Mouse (Mus musculus) thymus, adult 2 months (tissue): ENCODE data around the gene Adgrf3. TPM values are rescaled to one million over a fixed set of nuclear protein-coding genes. Genes with fewer than 3 reads are reported as not detected.

Experiments used
- DNase-seq: peaks from one replicate; pipeline ENCODE4 v3.0.0; 2021
- H3K27ac ChIP-seq: fragments of 200-500 bp; 2 replicates; pipeline ENCODE4 v1.5.1; 2012; ENCODE audit warnings: low read length, control low read depth; ENCODE audit not compliant: control insufficient read depth, insufficient read depth
- H3K27me3 ChIP-seq: fragments of 200-500 bp; 2 replicates; pipeline ENCODE4 v1.6.1; 2012; ENCODE audit warnings: mild to moderate bottlenecking, low read length, moderate library complexity, mixed read lengths; ENCODE audit not compliant: control insufficient read depth, insufficient read depth
- H3K36me3 ChIP-seq: fragments of 200-500 bp; 2 replicates; pipeline ENCODE4 v1.6.1; 2012; ENCODE audit warnings: mild to moderate bottlenecking, low read length, moderate library complexity; ENCODE audit not compliant: control insufficient read depth, insufficient read depth
- H3K4me1 ChIP-seq: fragments of 200-500 bp; replicated peaks from 2 replicates; pipeline ENCODE4 v1.6.1; 2012; ENCODE audit warnings: low read length; ENCODE audit not compliant: control insufficient read depth, insufficient read depth
- H3K4me3 ChIP-seq: fragments of 200-500 bp; 2 replicates; pipeline ENCODE4 v1.5.1; 2012; ENCODE audit warnings: mild to moderate bottlenecking, low read length, control low read depth, moderate library complexity; ENCODE audit not compliant: control insufficient read depth, insufficient read depth
- CTCF ChIP-seq: fragments of 200-500 bp; IDR thresholded peaks from 2 replicates; pipeline ENCODE4 v1.5.1; 2012; ENCODE audit warnings: mild to moderate bottlenecking, control low read depth, low read length, moderate library complexity, borderline replicate concordance; ENCODE audit not compliant: control insufficient read depth, poor library complexity, insufficient read depth; ENCODE audit errors: extremely low read depth
- POLR2A ChIP-seq: fragments of 200-500 bp; IDR thresholded peaks from 2 replicates; pipeline ENCODE4 v1.6.1; 2012; ENCODE audit warnings: mild to moderate bottlenecking, low read length, control low read depth, moderate library complexity; ENCODE audit not compliant: control insufficient read depth, poor library complexity, insufficient read depth; ENCODE audit errors: extremely low read depth
- WGBS: fragments of 180-500 bp; shearing (Covaris S2); methylation state at CpG from one replicate; pipeline ENCODE4 v1.1.7; 2018; 5-methylcytosine and 5-hydroxymethylcytosine counted together
- polyA plus RNA-seq: library from polyadenylated mRNA; depleted of rRNA; stranded (reverse); fragments of >200 nt; gene quantifications from 2 replicates; pipeline ENCODE4 v1.2.3, GENCODE M21; 2012; rRNA removed

Adgrf3 gene
- polyA plus RNA-seq, 1 experiment: 0.30 TPM

- TF ChIP-seq CTCF: no peak
- TF ChIP-seq POLR2A: no peak
- Histone ChIP-seq H3K4me1 (no peaks in the 10 kb centered on the region), H3K27me3 (no peaks in the 10 kb centered on the region), H3K27ac (no peak overlapping the region), H3K4me3 (no peak overlapping the region), H3K36me3 (no peaks in the 10 kb centered on the region)
- no peak for DNase-seq
- 44% methylated on average over 4 of the region's 4 CpGs for WGBS
These were observed 51.5 kb downstream of the Adgrf3 start for GRCm38 (mm10) chr5:30154013-30154412.

- no peak overlapping the region for H3K4me3 ChIP-seq
- no peaks in the 10 kb centered on the region for H3K36me3 ChIP-seq
- H3K4me1 ChIP-seq: no peaks in the 10 kb centered on the region
- no peaks in the 10 kb centered on the region for H3K27me3 ChIP-seq
- TF ChIP-seq CTCF (no peak), POLR2A (no peak)
- 94% methylated on average over 2 of the region's 2 CpGs for WGBS
- H3K27ac ChIP-seq: no peak overlapping the region
- no peak for DNase-seq
These were observed 52.3 kb downstream of the Adgrf3 start for GRCm38 (mm10) chr5:30153222-30153621.

- no peaks in the 10 kb centered on the region for H3K36me3 ChIP-seq
- WGBS: 89% methylated on average over 1 of the region's 1 CpGs
- H3K4me1 ChIP-seq: no peaks in the 10 kb centered on the region
- no peak overlapping the region for H3K27ac ChIP-seq
- no peaks in the 10 kb centered on the region for H3K27me3 ChIP-seq
- H3K4me3 ChIP-seq: no peak overlapping the region
- TF ChIP-seq POLR2A (no peak), CTCF (no peak)
- no peak for DNase-seq
These were observed 53.1 kb downstream of the Adgrf3 start for GRCm38 (mm10) chr5:30152413-30152812.

GRCm38 (mm10) chr5:30152007-30152406, 53.5 kb downstream of the Adgrf3 start:
- H3K27ac ChIP-seq: no peak overlapping the region
- WGBS: 90% methylated on average over 4 of the region's 4 CpGs
- DNase-seq: no peak

GRCm38 (mm10) chr5:30148133-30148920, 57.2 kb downstream of the Adgrf3 start:
- WGBS: 88% methylated on average over 5 of the region's 5 CpGs
- Histone ChIP-seq H3K27me3 (no peaks in the 10 kb centered on the region), H3K4me3 (no peak overlapping the region), H3K27ac (no peak overlapping the region), H3K4me1 (no peaks in the 10 kb centered on the region), H3K36me3 (peaks cover 38% of the 10 kb centered on the region)
- TF ChIP-seq POLR2A (no peak), CTCF (no peak)
- no peak for DNase-seq

More at GRCm38 (mm10) chr5:30152007-30152406, 53.5 kb downstream of the Adgrf3 start:
- Histone ChIP-seq H3K4me3 (no peak overlapping the region), H3K4me1 (no peaks in the 10 kb centered on the region), H3K27me3 (no peaks in the 10 kb centered on the region), H3K36me3 (peaks cover 3% of the 10 kb centered on the region)
- TF ChIP-seq POLR2A (no peak), CTCF (no peak)

GRCm38 (mm10) chr5:30146526-30146925, 59.0 kb downstream of the Adgrf3 start:
- TF ChIP-seq CTCF (no peak), POLR2A (no peak)
- Histone ChIP-seq H3K27me3 (no peaks in the 10 kb centered on the region), H3K36me3 (peaks cover 55% of the 10 kb centered on the region), H3K27ac (no peak overlapping the region), H3K4me1 (no peaks in the 10 kb centered on the region), H3K4me3 (no peak overlapping the region)
- no peak for DNase-seq
- WGBS: 93% methylated on average over 6 of the region's 6 CpGs

Other genes with a start within 250 kb of the Adgrf3 start
- 0.20 TPM in 1 of 2 replicates, not detected in the other for gene Il6, start 192.6 kb downstream of the Adgrf3 start, polyA plus RNA-seq
- 130 and 174 TPM in 2 replicates for gene Tyms, start 132.1 kb downstream of the Adgrf3 start, polyA plus RNA-seq
- 0.09 and 0.13 TPM in 2 replicates for gene Garem2, start 100.6 kb downstream of the Adgrf3 start, polyA plus RNA-seq
- not detected in 2 replicates for gene 3110082J24Rik, start 99.6 kb downstream of the Adgrf3 start, polyA plus RNA-seq
- gene Hadha, start 50.6 kb downstream of the Adgrf3 start, polyA plus RNA-seq: 73.8 and 80.5 TPM in 2 replicates
- gene Hadhb, start 50.5 kb downstream of the Adgrf3 start, polyA plus RNA-seq: 111 and 140 TPM in 2 replicates
- 32.2 and 33.4 TPM in 2 replicates for gene Selenoi, start 26.9 kb upstream of the Adgrf3 start, polyA plus RNA-seq
- gene Drc1, start 75.7 kb upstream of the Adgrf3 start, polyA plus RNA-seq: 1.1 and 1.4 TPM in 2 replicates